Mouse (Mus musculus) R1 (cell line): ENCODE results near the gene Nup153.
A peak's percentile ranks its signal among the peaks of the same experiment; 100 is the strongest.

ENCODE experiments used
- DNase-seq: peaks from one replicate; pipeline ENCODE4 v3.0.0-alpha.2; 2018; ENCODE audit warnings: low read depth, low spot score

Gene Nup153

DNA sequence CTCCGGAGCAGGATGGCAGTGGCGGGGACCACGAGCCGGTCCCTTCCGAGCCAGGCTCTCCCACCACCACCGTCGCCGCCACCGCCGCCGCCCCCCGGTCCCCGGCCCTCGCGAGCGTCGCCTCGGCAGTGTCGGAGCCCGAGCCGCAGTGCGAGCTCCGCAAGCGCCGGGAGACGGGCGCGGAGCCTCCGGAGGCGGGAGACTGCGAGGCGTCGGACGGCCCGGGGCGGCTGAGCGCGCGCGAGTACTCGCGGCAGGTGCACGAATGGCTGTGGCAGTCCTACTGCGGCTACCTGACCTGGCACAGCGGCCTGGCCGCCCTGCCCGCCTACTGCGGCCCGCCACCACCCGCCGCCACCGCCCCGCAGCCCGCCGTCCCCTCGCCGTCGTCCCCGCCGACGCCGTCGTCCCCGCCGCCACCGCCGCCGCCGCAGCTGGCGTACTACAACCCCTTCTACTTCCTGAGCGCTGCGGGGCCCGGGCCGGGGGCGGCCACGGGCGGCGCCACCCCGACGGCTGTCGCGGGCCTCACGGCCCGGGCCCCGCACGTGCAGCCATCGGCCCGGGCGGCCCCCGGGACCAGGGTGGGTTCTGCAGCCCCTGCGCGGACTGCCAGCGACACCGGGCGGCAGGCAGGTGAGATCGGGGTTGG lies 58.0 kb downstream of the Nup153 start:
- peak; percentile 17 for DNase-seq

DNA sequence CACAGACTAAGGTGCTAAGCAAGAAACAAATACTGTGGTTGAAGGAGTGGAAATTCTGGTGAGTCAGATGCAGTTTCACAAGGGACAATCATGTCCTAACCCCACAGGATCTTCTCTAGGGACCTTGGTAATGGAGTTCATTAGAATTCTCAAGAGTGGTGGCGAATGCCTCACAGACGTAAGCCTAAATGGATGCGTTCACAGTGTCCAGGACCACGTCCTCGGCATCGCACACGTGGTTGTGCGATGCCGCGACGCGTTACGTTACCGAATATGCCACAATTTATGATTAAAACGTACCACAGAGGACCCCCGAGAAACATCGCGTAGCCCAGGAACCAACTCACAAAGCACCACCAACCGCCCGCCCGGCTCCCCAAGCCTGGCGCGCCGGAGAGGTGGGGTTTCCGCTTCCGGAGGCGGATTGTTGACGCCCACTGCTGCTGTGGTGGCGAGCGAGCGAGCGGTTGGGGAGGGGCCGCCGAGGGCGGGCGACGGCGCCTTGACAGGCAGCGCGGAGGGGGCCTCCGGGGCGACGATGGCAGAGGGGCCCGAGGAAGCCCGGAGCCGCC lies 58.6 kb downstream of the Nup153 start, which contains the start of gene Fam8a1:
Gene Fam8a1 (plus strand): TSS at position 475 of the 572 bp plus-strand sequence.
- DNase-seq: peak; percentile 92

DNA sequence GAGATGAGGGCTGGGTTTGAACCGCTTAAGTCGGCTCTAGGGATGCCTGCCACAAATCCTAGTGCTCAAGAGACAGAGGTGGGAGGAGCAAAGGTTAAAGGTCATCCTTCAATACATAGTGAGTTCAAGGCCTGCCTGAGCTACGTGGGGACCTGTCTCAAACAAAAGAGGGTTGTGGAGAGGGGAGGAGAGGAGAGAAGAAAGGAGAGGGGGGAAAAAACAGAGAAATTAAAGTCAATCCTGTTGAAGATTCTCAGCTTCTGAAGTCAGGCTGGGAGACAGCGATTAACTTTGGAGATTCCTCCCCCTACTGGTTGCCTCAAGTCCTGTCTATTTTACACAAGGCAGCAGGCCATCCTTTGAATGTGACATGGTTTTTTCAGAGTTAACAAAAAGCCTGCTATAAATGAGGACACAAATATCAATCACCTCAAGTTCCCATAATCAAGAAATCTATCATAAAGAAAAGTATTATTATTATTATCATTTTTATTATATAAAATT lies 64.2 kb downstream of the Nup153 start:
- DNase-seq: peak; percentile 67

DNA sequence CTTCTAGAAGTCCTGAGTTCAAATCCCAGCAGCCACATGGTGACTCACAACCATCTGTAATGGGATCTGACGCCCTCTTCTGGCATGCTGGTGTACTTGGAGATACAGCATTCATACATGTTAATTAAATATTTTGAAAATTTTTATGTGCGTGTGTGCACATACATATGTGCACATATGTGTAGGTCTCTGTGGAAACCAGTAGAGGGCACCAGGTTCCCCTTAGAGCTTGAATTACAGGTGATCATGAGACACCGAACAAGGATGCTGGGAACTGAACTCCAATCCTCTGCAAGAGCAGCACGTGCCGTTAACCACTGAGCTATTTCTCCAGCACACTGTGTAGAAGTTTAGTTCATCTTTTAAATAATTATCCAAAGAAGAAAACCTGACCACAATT lies 68.5 kb downstream of the Nup153 start:
- DNase-seq: peak; percentile 72

DNA sequence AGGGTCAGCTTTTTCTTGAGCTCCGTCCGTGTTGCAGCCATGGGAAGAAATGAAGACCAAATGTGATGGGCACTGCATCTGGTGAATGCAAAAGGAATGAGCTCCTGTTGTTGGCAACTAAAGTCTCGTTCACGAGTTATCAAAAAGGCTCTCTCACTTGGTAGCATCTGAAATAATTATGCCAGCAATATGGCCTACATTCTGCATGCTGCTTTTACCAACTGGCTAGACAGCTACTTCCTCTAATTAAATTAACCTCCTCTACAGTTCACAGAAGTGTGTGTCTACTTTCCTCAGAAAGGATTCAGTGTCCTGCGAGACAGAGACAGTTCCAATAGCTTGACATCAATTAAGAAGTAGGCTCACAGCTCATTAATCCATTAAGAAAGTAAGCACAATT lies 73.2 kb downstream of the Nup153 start:
- DNase-seq: no peak

DNA sequence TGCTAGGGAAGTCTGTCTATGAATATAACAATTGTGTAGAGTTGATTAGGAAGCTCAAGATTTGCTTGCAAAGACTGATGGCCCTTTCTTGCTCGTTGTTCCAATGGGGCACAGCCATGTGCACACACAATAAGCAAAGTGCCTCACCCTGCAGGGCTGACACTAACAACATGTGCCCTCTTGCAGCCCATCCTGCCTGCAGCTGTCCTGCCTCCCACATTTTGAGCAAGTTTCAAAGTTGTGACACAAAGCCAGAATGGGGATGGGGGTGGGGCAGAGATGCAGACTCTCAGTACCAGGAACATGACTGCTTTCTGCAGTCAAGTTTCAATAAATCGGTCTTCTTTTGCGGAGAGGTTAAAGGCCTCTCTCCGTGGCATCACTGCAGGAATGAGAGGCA lies 74.1 kb downstream of the Nup153 start:
- no peak for DNase-seq

DNA sequence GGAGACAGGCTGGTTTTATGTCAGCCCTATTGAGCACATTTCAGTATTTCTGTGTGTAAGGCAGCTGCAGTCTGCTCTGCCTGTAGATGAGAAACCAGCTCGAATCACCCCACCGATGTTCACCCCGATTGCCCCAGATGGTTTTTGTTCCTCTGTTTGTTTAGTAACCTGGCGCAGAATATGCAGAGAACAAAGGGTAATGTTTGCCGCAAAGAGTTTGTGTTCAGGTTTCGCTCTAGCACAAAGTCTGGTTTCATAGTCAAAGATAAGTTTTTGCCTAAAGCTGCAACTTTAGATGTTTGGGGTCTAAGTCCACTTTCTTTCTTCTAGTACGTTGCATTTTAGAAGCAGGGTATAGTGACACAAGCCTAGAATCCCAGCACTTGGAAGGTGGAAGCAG lies 75.1 kb downstream of the Nup153 start:
- no peak for DNase-seq

DNA sequence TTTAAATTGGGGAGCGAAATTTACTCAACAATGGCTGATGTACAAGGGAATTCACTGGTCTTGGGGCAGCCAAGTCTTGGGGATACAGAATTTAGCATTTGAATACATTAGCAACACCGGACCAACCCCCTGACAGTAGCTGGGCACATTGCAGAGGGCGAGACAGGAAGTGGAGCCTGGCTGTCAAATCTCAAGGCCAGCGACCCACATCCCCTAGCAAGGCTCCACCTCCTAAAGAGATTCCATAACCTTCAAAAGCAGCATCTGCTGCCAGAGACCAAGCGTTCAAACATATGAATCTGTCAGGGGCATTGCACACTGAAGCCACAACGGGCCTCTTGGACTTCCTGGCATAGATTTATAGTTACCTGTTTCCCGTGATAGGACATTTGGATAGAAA lies 75.9 kb downstream of the Nup153 start:
- DNase-seq: no peak

DNA sequence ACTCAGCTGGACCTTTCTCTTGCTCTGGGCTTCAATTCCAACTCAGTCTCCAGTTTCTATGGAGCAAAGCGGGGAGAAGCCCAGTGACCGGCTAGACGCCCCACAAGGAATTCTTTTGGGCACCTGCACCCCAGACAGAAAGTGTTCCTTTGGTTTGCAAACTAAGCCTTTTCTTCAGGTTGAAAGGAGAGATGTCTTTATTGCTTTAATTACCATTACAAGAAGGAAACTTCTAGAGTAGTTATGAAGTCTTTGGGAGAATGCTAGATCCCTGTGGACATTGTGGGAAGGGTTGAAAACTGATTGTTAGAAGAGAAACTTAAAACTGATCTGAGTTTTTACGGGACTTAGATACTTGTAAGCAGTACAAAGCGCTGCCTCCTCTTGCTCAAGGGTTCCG lies 82.3 kb downstream of the Nup153 start:
- DNase-seq: peak; percentile 82

DNA sequence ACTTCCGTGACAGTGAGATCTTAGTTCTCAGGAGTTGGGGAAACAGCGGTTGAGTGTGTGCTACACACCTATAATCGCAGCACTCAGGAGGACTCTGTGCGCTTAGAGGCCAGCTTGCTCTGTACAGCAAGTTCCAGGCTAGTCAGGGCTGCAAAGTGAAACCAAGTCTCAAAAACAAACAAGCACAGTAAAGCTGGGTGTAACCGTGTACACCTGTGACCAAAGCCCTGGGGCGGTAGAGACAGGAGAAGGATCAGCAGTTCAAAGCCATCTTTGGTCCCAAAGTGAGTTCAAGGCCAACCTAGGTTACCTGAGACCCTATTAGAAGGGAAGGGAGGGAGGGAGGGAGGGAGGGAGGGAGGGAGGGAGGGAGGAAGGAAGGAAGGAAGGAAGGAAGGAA lies 83.6 kb downstream of the Nup153 start:
- no peak for DNase-seq

DNA sequence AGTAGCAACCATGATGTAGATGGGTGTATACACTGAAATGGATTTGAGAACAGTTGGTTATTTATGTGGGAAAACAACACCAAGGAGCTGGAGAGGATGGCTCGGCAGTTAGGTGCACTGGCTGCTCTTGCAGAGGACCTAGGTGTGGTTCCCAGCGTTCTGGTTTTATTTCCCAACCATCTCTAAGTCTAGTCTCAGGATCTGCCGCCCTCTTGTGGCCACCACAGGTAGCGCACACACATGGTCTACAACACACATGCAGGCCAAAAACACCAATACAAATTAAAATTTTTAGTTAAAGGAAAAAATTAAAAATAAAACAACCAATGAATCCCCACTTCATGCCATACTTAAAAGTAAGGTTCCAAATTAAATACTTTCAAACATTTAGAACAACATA lies 85.4 kb downstream of the Nup153 start:
- DNase-seq: peak; percentile 72

DNA sequence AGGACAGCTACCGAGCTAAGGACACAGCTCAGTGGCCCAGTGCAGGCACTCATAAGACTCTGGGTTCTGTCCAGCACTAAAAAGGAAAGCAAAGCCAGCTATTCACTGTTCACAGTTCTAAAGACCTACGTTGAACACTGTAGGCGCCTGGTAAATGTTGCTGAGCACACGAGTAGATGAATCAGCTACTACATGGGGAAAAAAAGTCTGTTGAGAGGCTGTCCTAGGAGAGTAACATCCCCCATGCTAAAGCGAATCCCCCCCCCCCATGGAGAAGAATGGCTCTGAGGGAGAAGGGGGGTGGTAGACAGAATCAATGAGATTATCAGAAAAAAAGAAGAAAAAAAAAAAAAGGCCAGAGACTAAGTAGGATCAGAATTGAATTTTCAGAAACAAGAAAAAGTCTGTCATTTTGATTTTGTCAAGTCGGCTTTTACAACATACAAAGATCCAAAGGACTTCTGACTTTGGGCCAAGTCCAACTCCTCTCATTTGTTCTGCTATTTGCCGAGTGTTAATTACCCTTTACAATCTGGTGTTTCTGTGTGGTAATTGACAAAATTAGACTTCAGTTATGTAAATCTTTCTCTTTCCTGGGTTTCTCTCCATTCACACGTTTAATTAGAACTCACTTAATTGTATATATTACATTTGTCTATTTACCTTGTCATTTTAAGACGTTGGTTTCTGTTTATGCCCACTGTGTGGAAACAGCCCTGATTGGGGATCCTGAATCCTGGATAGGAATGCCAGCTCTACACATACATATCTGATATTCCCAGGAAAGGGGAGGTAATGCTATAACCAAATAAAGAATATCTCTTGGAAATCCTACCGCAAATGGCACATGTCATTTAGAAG lies 86.9 kb downstream of the Nup153 start:
- DNase-seq: no peak

DNA sequence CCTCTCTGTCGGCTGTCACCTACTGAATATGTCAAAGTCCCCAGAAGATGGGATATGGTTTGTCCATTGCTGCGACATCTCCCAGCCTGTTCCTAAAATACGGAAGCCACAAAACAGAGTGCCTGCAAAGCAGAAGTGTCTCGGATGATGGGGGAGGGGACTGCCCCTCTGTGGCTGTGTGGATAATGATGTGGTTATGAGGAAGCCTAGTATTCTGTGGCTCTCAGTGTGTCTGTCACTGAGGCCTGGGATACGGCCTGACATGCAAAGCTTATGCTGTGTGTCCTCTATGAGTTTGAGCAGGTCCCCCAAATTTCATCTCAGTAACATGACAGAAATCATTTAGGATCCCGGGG lies 93.6 kb downstream of the Nup153 start:
- DNase-seq: no peak

DNA sequence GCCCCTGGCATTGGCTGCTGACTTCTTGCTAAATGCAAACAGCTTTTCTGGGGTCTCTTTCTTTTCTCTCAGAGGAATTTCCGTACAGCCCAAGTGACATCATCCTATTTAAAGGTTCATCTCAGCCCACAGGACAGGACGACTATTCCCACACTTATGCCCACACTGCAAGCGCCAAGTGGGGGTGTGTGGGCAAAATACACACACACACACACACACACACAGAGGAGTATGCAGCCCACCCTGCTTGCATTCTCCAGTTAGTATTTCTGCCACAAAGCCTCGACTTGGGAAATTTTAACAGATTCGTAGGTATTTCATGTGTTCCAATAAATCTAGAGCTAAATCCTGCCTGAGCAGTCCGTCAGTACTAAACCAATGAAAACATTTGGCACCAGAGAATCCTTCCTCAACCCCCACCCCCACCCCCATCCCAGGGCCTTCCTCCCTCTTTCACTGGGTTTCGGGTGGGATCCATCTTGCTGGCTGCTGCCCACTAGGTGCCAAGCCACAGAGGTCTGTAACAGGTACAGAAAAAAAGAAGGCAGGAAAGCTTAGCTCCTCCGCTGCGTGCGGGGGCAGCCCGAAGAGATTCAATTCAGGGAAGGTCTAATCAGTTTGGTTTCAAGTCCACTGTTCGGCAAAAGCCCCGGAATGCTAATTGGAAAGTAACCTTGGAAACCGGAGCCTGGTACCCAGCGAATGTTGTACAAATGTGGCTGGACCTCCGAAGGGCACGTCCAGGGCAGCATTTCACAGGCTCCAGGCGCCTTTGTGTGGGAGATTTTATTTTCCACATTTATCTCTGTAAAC lies 94.2 kb downstream of the Nup153 start:
- DNase-seq: peak; percentile 41

DNA sequence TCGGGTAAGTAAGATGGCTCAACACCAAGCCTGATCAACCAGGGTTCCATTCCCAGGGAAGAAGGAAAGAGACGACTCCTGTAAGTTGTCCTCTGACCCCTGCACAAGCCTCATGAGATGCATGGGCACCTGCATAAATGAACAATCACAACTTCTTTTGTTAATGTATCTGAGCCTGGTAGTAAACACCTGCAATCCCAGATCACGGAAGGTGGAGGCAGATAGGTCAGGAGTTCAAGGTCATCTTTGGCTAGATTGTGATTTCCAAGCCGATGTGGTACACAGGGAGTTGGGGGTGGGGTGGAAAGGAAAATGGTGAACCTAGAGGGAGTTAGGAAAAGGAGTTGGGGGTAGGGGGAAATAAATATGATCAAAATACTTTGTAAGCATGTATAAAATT lies 94.9 kb downstream of the Nup153 start:
- peak; percentile 72 for DNase-seq
